Mouse (Mus musculus) G1E (cell line): Measurements from ENCODE around the gene Abi3bp.

Experiments
- CTCF ChIP-seq: IDR thresholded peaks from 2 replicates; pipeline ENCODE4 v1.5.1; 2012; ENCODE audit warnings: low read depth, low read length, inconsistent platforms, mixed read lengths
- GATA1 ChIP-seq: IDR thresholded peaks from 2 replicates; pipeline ENCODE4 v1.6.1; 2012; ENCODE audit warnings: borderline replicate concordance, low read length, inconsistent platforms, mixed read lengths

DNA sequence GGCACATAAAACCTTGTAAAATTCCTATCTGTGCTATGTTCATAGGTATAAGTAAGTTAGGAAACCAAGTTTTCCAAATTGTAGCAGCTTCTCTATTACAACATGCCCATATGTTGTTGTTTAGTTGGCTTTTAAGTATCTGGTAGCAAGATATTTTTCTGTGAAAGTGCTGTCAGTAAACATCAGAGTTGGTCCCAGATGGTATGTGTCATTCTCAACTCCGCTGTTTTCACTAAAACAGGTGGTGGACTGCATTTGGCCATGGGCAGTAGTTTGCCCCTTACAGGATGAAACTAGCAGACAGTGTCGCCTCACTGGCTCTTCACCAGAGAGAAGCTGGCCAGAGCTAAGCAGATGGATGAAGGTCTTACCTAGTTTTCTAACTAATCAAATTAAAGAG, 26.3 kb downstream of the Abi3bp start:
- no peak for TF ChIP-seq CTCF
- TF ChIP-seq GATA1 = no peak
